Mouse (Mus musculus) lung, adult 10 weeks (tissue): ENCODE results near the gene Gm49380. TPM values are rescaled to one million over a fixed set of nuclear protein-coding genes. Genes with fewer than 3 reads are reported as not detected.

Experiments used
- polyA plus RNA-seq: library from polyadenylated mRNA; stranded (reverse); fragments of 350-450 nt; fragmentation: Illumina TruSeq; extraction: RNeasy Lipid Tissue Mini Kit (QIAGEN cat#74804); gene quantifications from one replicate; pipeline ENCODE4 v1.2.3, GENCODE M21; 2014; ENCODE audit warnings: low read depth, low replicate concordance; ENCODE audit not compliant: insufficient read depth

Gene Gm49380
- not detected for polyA plus RNA-seq

GRCm38 (mm10) chr9:44113105-44113789 lies at the start of gene Gm49380, which contains the start of gene Rnf26:
TSS of gene Gm49380 (minus strand) at chr9:44113500.
TSS of gene Rnf26 (minus strand) at chr9:44113517.

GRCm38 (mm10) chr9:44134101-44134850 lies 21.0 kb upstream of the Gm49380 start, which contains the start of gene Mcam:
TSS of gene Mcam (plus strand) at chr9:44134469.

GRCm38 (mm10) chr9:44107110-44107509 lies 6.2 kb downstream of the Gm49380 start, which contains the start of gene C1qtnf5:
TSS of gene C1qtnf5 (plus strand) at chr9:44107245.

GRCm38 (mm10) chr9:44101490-44101889 lies 11.8 kb downstream of the Gm49380 start, which contains the start of gene Mfrp:
TSS of gene Mfrp (plus strand) at chr9:44101729.

GRCm38 (mm10) chr9:44066785-44067225 lies 46.5 kb downstream of the Gm49380 start, which contains the start of gene Usp2:
TSS of gene Usp2 (plus strand) at chr9:44067021.

GRCm38 (mm10) chr9:44042836-44043707 lies 70.2 kb downstream of the Gm49380 start, which contains the start of gene Thy1:
TSS of gene Thy1 (plus strand) at chr9:44043384.

Other genes starting within 250 kb of the Gm49380 start
- 31.2 TPM for gene Thy1, start 70.1 kb downstream of the Gm49380 start, polyA plus RNA-seq
- 8.4 TPM for gene Usp2, start 46.5 kb downstream of the Gm49380 start, polyA plus RNA-seq
- not detected for gene Mfrp, start 11.8 kb downstream of the Gm49380 start, polyA plus RNA-seq
- gene C1qtnf5, start 6.3 kb downstream of the Gm49380 start, polyA plus RNA-seq: 21.8 TPM
- 8.9 TPM for gene Rnf26, start within 50 bp of the Gm49380 start, polyA plus RNA-seq
- gene Mcam, start 21.0 kb upstream of the Gm49380 start, polyA plus RNA-seq: 131 TPM
- 8.7 TPM for gene Cbl, start 120.5 kb upstream of the Gm49380 start, polyA plus RNA-seq
- 174 TPM for gene Ccdc153, start 127.2 kb upstream of the Gm49380 start, polyA plus RNA-seq
- not detected for gene Pdzd3, start 138.0 kb upstream of the Gm49380 start, polyA plus RNA-seq
- gene Nlrx1, start 155.1 kb upstream of the Gm49380 start, polyA plus RNA-seq: 4.5 TPM
- 0.10 TPM for gene Abcg4, start 175.1 kb upstream of the Gm49380 start, polyA plus RNA-seq
- gene Hinfp, start 192.2 kb upstream of the Gm49380 start, polyA plus RNA-seq: 7.0 TPM
- 13.7 TPM for gene C2cd2l, start 206.8 kb upstream of the Gm49380 start, polyA plus RNA-seq
- gene Dpagt1, start 212.5 kb upstream of the Gm49380 start, polyA plus RNA-seq: 18.8 TPM
- 15.0 TPM for gene H2afx, start 221.2 kb upstream of the Gm49380 start, polyA plus RNA-seq
- gene Hmbs, start 230.7 kb upstream of the Gm49380 start, polyA plus RNA-seq: 24.9 TPM
- gene Vps11, start 248.2 kb upstream of the Gm49380 start, polyA plus RNA-seq: 18.7 TPM